Mouse (Mus musculus) heart, adult 2 months (tissue): ENCODE measurements around the gene Wfdc2. TPM values are rescaled to one million over a fixed set of nuclear protein-coding genes. Genes with fewer than 3 reads are reported as not detected.

Experiments used
- DNase-seq, 2 experiments: peaks; one replicate each; pipeline ENCODE4 v3.0.0; 2021
- H3K27ac ChIP-seq: fragments of 200-600 bp; 2 replicates; pipeline ENCODE4 v1.8.1; 2022
- H3K27me3 ChIP-seq: fragments of 200-500 bp; 2 replicates; pipeline ENCODE4 v1.6.1; 2012; ENCODE audit warnings: mild to moderate bottlenecking, low read length, inconsistent platforms, mixed read lengths; ENCODE audit not compliant: control insufficient read depth, insufficient read depth
- H3K36me3 ChIP-seq: fragments of 200-500 bp; 2 replicates; pipeline ENCODE4 v1.6.1; 2012; ENCODE audit warnings: low read length, inconsistent platforms; ENCODE audit not compliant: control insufficient read depth, insufficient read depth
- H3K4me1 ChIP-seq: fragments of 200-500 bp; 2 replicates; pipeline ENCODE4 v1.6.1; 2011; ENCODE audit warnings: low read length; ENCODE audit not compliant: control insufficient read depth, insufficient read depth
- H3K4me3 ChIP-seq: fragments of 200-600 bp; 2 replicates; pipeline ENCODE4 v1.8.1; 2022
- H3K79me2 ChIP-seq: fragments of 200-500 bp; replicated peaks from 2 replicates; pipeline ENCODE4 v1.6.1; 2012; ENCODE audit warnings: mild to moderate bottlenecking, inconsistent platforms, low read length, moderate library complexity, mixed read lengths; ENCODE audit not compliant: control insufficient read depth, insufficient read depth
- H3K9ac ChIP-seq: fragments of 200-500 bp; 2 replicates; pipeline ENCODE4 v1.6.1; 2012; ENCODE audit warnings: low read depth, mild to moderate bottlenecking, control low read depth, inconsistent platforms, low read length, mixed read lengths
- CTCF ChIP-seq: fragments of 200-600 bp; IDR thresholded peaks from 2 replicates; pipeline ENCODE4 v1.8.1; 2022; ENCODE audit warnings: antibody characterized with exemption, mild to moderate bottlenecking, moderate library complexity
- EP300 ChIP-seq: fragments of 200-500 bp; IDR thresholded peaks from 2 replicates; pipeline ENCODE4 v1.6.1; 2011; ENCODE audit warnings: low read depth, low read length, control low read depth; ENCODE audit not compliant: insufficient read depth
- POLR2A ChIP-seq: fragments of 200-500 bp; IDR thresholded peaks from 2 replicates; pipeline ENCODE4 v1.6.1; 2011; ENCODE audit warnings: mild to moderate bottlenecking, low read depth, low read length, control low read depth; ENCODE audit not compliant: insufficient read depth
- WGBS: fragments of 180-500 bp; shearing (Covaris S2); methylation state at CpG from one replicate; pipeline ENCODE4 v1.1.7; 2018; 5-methylcytosine and 5-hydroxymethylcytosine counted together
- intact Hi-C: fragments of 180-260 bp; cut with DNase I; formaldehyde crosslinking; loops from one replicate; pipeline ENCODE4 v1.15.1; 2025
- polyA plus RNA-seq: library from polyadenylated mRNA; depleted of rRNA; stranded (reverse); fragments of >200 nt; gene quantifications from 2 replicates; pipeline ENCODE4 v1.2.3, GENCODE M21; 2012
- total RNA-seq, 2 experiments: library from RNA; stranded (reverse); gene quantifications; 2 replicates each; pipeline ENCODE4 v1.2.3; 2021

Wfdc2 gene
- total and polyA plus RNA-seq, 3 experiments: 0.43 to 78.4 (median 1.3) TPM

- DNase-seq: no peak
- 73% methylated on average over 5 of the region's 5 CpGs for WGBS
Measured at GRCm38 (mm10) chr2:164542132-164542531, 20.1 kb upstream of the Wfdc2 start.

GRCm38 (mm10) chr2:164542598-164542997 lies 19.6 kb upstream of the Wfdc2 start:
- Histone ChIP-seq H3K4me1 (peaks cover 6% of the 10 kb centered on the region; the same call in 1 of the 2 replicates), H3K27ac (no peak overlapping the region), H3K4me3 (no peak overlapping the region), H3K79me2 (no peaks in the 10 kb centered on the region), H3K27me3 (peaks cover 1% of the 10 kb centered on the region; the same call in 1 of the 2 replicates), H3K9ac (no peak overlapping the region), H3K36me3 (no peaks in the 10 kb centered on the region)
- intact Hi-C loops: no loop called here
- no peak for DNase-seq
- WGBS: 77% methylated on average over 7 of the region's 7 CpGs
- TF ChIP-seq CTCF: no peak
- TF ChIP-seq EP300: no peak
- TF ChIP-seq POLR2A: no peak

More at GRCm38 (mm10) chr2:164542132-164542531, 20.1 kb upstream of the Wfdc2 start:
- Histone ChIP-seq H3K36me3 (no peaks in the 10 kb centered on the region), H3K27me3 (peaks cover 1% of the 10 kb centered on the region; the same call in 1 of the 2 replicates), H3K27ac (no peak overlapping the region), H3K9ac (no peak overlapping the region), H3K79me2 (no peaks in the 10 kb centered on the region), H3K4me1 (peaks cover 6% of the 10 kb centered on the region; the same call in 1 of the 2 replicates), H3K4me3 (no peak overlapping the region)
- no peak for TF ChIP-seq POLR2A
- TF ChIP-seq CTCF: no peak
- no peak for TF ChIP-seq EP300
- intact Hi-C loops: no loop called here

- no peak overlapping the region for H3K4me3 ChIP-seq
- WGBS: 92% methylated on average over 2 of the region's 2 CpGs
- H3K36me3 ChIP-seq: no peaks in the 10 kb centered on the region
- DNase-seq: no peak
- TF ChIP-seq EP300 (no peak), CTCF (no peak), POLR2A (no peak)
- H3K27me3 ChIP-seq: peaks cover 1% of the 10 kb centered on the region; the same call in 1 of the 2 replicates
- intact Hi-C loops: no loop called here
- H3K79me2 ChIP-seq: no peaks in the 10 kb centered on the region
- no peak overlapping the region for H3K9ac ChIP-seq
- peaks cover 6% of the 10 kb centered on the region; the same call in 1 of the 2 replicates for H3K4me1 ChIP-seq
- H3K27ac ChIP-seq: no peak overlapping the region
Measured at GRCm38 (mm10) chr2:164543745-164544144, 18.5 kb upstream of the Wfdc2 start.

GRCm38 (mm10) chr2:164544454-164545097 lies 17.6 kb upstream of the Wfdc2 start:
- Histone ChIP-seq H3K79me2 (no peaks in the 10 kb centered on the region), H3K27me3 (peaks cover 1% of the 10 kb centered on the region; the same call in 1 of the 2 replicates), H3K27ac (no peak overlapping the region), H3K4me3 (no peak overlapping the region), H3K36me3 (no peaks in the 10 kb centered on the region), H3K9ac (no peak overlapping the region), H3K4me1 (peaks cover 6% of the 10 kb centered on the region; the same call in 1 of the 2 replicates)
- no peak for DNase-seq
- 40% methylated on average over 5 of the region's 5 CpGs for WGBS
- TF ChIP-seq POLR2A: no peak
- TF ChIP-seq EP300: no peak
- TF ChIP-seq CTCF: no peak
- intact Hi-C loops: no loop called here

GRCm38 (mm10) chr2:164549338-164549737 lies 12.9 kb upstream of the Wfdc2 start:
- H3K4me1 ChIP-seq: no peaks in the 10 kb centered on the region
- intact Hi-C loops: no loop called here
- WGBS: 31% methylated on average over 4 of the region's 4 CpGs
- no peak for TF ChIP-seq POLR2A
- TF ChIP-seq CTCF: no peak
- TF ChIP-seq EP300: no peak
- no peaks in the 10 kb centered on the region for H3K79me2 ChIP-seq
- peaks cover 5% of the 10 kb centered on the region; the same call in 1 of the 2 replicates for H3K27me3 ChIP-seq
- H3K27ac ChIP-seq: no peak overlapping the region
- DNase-seq: no peak
- no peaks in the 10 kb centered on the region for H3K36me3 ChIP-seq
- no peak overlapping the region for H3K4me3 ChIP-seq
- H3K9ac ChIP-seq: no peak overlapping the region

- Histone ChIP-seq H3K79me2 (no peaks in the 10 kb centered on the region), H3K4me3 (no peak overlapping the region), H3K27me3 (peaks cover 5% of the 10 kb centered on the region; the same call in 1 of the 2 replicates), H3K27ac (no peak overlapping the region), H3K36me3 (no peaks in the 10 kb centered on the region), H3K4me1 (no peaks in the 10 kb centered on the region), H3K9ac (no peak overlapping the region)
- no peak for DNase-seq
- intact Hi-C loops: no loop called here
- no peak for TF ChIP-seq POLR2A
- TF ChIP-seq EP300: no peak
- TF ChIP-seq CTCF: no peak
- 27% methylated on average over 10 of the region's 10 CpGs for WGBS
Measured at GRCm38 (mm10) chr2:164549963-164550894, 12.0 kb upstream of the Wfdc2 start.
